Mouse (Mus musculus) olfactory bulb, adult 2 months (tissue): ENCODE measurements around the gene Gpm6a.

ENCODE experiments used
- CTCF ChIP-seq: fragments of 200-500 bp; IDR thresholded peaks from 2 replicates; pipeline ENCODE4 v1.5.1; 2012; ENCODE audit warnings: low read depth, mild to moderate bottlenecking, low read length, moderate library complexity; ENCODE audit not compliant: insufficient read depth
- POLR2A ChIP-seq: fragments of 200-500 bp; IDR thresholded peaks from 2 replicates; pipeline ENCODE4 v1.6.1; 2012; ENCODE audit warnings: mild to moderate bottlenecking, low read depth, low read length, moderate library complexity; ENCODE audit not compliant: insufficient read depth

- TF ChIP-seq CTCF: no peak
- no peak for TF ChIP-seq POLR2A
These were observed 34.5 kb downstream of the Gpm6a start for GRCm38 (mm10) chr8:54989093-54989492.
